Mouse (Mus musculus) heart, embryonic 11.5 days (tissue): ENCODE measurements around the gene Omp. TPM values are rescaled to one million over a fixed set of nuclear protein-coding genes. Genes with fewer than 3 reads are reported as not detected.
"Not testable (repeated sequence)": the region's sequence is repeated elsewhere in the genome, so short reads cannot be mapped to it uniquely, and the experiment has no call there.

Experiments
- ATAC-seq: fragments of 200-750 bp; cut with Nextera tagmentation; replicated peaks from 2 replicates; pipeline ENCODE4 v1.8.0; 2017; ENCODE audit warnings: moderate library complexity; ENCODE audit not compliant: insufficient number of reproducible peaks, low FRiP score, low TSS enrichment
- H3K27ac ChIP-seq: fragments of 300-500 bp; sonication (generic); 2 replicates; pipeline ENCODE4 v1.5.1; 2014; ENCODE audit warnings: mild to moderate bottlenecking, low read depth, low read length
- H3K27me3 ChIP-seq: fragments of 300-500 bp; sonication (generic); 2 replicates; pipeline ENCODE4 v1.6.1; 2014; ENCODE audit warnings: mild to moderate bottlenecking, low read length, mixed read lengths; ENCODE audit not compliant: control insufficient read depth, insufficient read depth
- H3K36me3 ChIP-seq: fragments of 300-500 bp; sonication (generic); 2 replicates; pipeline ENCODE4 v1.6.1; 2014; ENCODE audit warnings: mild to moderate bottlenecking, low read length, moderate library complexity, mixed read lengths; ENCODE audit not compliant: control insufficient read depth, insufficient read depth
- H3K4me1 ChIP-seq: fragments of 300-500 bp; sonication (generic); 2 replicates; pipeline ENCODE4 v1.6.1; 2014; ENCODE audit warnings: low read length; ENCODE audit not compliant: control insufficient read depth, insufficient read depth
- H3K4me2 ChIP-seq: fragments of 300-500 bp; sonication (generic); 2 replicates; pipeline ENCODE4 v1.6.1; 2014; ENCODE audit warnings: mild to moderate bottlenecking, moderate library complexity
- H3K4me3 ChIP-seq: fragments of 300-500 bp; sonication (generic); 2 replicates; pipeline ENCODE4 v1.5.1; 2014; ENCODE audit warnings: low read depth, low read length
- H3K9ac ChIP-seq: fragments of 300-500 bp; sonication (generic); 2 replicates; pipeline ENCODE4 v1.6.1; 2014; ENCODE audit warnings: mild to moderate bottlenecking, low read depth, low read length, moderate library complexity
- H3K9me3 ChIP-seq: fragments of 300-500 bp; sonication (generic); replicated peaks from 2 replicates; pipeline ENCODE4 v1.6.1; 2016; ENCODE audit warnings: low read length; ENCODE audit not compliant: control insufficient read depth
- WGBS: fragments of 180-500 bp; shearing (Covaris S2); extraction: QIAGEN DNeasy Blood & Tissue Kit; methylation state at CpG from one replicate; pipeline ENCODE4 v1.1.7; 2014; ENCODE audit not compliant: insufficient replicate concordance; 5-methylcytosine and 5-hydroxymethylcytosine counted together
- polyA plus RNA-seq: library from polyadenylated mRNA; unstranded; fragments of >200 nt; fragmentation: Nextera tagmentation; extraction: Ambion mirVana; gene quantifications from 2 replicates; pipeline ENCODE4 v1.2.1, GENCODE M21; 2014

Omp gene
- polyA plus RNA-seq, 1 experiment from 2014 or later, result 0.47 TPM

GRCm38 (mm10) chr7:98187332-98187731 is 42.0 kb upstream of the Omp start:
- not testable (repeated sequence) for H3K9ac ChIP-seq, H3K4me1 ChIP-seq, H3K27ac ChIP-seq, H3K4me3 ChIP-seq, H3K4me2 ChIP-seq, H3K27me3 ChIP-seq, H3K36me3 ChIP-seq, H3K9me3 ChIP-seq, ATAC-seq
- 82% methylated on average over 3 of the region's 3 CpGs for WGBS

- Histone ChIP-seq H3K4me1 (no peaks in the 10 kb centered on the region), H3K36me3 (no peaks in the 10 kb centered on the region), H3K4me2 (no peak overlapping the region), H3K27ac (no peak overlapping the region), H3K27me3 (peaks cover under 1% of the 10 kb centered on the region; the same call in 1 of the 2 replicates), H3K4me3 (no peak overlapping the region), H3K9ac (no peak overlapping the region), H3K9me3 (no peaks in the 10 kb centered on the region)
- 82% methylated on average over 8 of the region's 8 CpGs for WGBS
- ATAC-seq, result no peak
These were observed 41.3 kb upstream of the Omp start for GRCm38 (mm10) chr7:98186637-98187036.

DNA sequence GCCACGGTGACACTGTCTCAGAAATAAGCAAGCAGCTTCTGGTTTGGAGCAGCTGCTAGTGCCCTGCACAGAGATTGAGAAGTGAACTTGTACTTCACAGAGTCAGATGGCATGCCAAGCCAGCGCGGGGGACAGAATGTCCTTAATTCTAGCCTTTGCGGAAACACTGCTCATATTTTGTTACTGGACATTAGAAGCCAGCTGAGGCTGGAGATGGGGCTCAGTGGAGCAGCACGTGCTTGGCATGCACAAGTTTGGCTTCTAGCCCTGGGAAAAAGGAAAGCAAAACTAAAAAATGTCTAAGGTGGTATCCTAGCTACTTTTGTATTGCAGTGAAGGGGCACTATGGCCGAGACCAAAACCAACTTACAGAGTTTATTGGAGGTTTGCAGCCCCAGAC is 40.0 kb upstream of the Omp start:
- Histone ChIP-seq H3K4me2 (no peak overlapping the region), H3K9ac (no peak overlapping the region; the same call in 1 of the 2 replicates), H3K4me3 (no peak overlapping the region), H3K27ac (no peak overlapping the region), H3K36me3 (no peaks in the 10 kb centered on the region), H3K9me3 (no peaks in the 10 kb centered on the region), H3K27me3 (no peaks in the 10 kb centered on the region), H3K4me1 (no peaks in the 10 kb centered on the region)
- 84% methylated on average over 6 of the region's 6 CpGs for WGBS
- ATAC-seq, result no peak

DNA sequence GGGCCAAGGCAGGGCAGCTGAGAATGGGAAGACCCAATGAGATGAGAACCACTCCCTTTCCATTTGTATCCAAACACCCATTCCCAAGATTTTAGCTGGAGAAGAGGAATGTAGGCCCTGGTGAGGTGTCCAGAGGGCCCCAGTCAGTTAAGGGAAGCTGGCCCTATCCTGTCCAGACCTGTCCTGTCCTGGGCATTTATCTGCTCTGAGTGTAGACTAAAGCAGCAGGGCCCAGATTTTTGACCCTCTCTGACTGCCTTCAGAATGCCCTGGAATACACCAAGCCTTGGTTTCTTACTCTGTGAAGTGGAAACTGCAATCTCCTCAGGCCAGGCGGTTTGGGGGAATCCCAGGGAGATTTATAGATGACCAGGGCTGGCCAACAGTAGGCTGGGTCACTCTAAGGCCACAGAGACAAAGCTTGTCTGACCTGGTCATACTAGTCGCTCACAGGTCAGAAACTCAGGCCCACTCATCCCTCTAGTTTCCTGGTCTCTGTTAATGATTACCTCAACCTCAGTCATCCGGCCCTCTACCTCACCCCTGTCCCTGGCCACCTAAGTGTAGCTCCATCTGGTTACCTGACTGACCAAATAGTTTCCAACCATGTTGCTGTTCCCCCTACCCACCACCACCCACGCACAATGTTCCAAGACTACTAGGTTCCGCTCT is 33.4 kb upstream of the Omp start:
- peak overlapping the region; percentile 67 for H3K9ac ChIP-seq
- H3K4me2 ChIP-seq, result peak overlapping the region; percentile 73
- 84% methylated on average over 5 of the region's 5 CpGs for WGBS
- peak overlapping the region; percentile 75 for H3K4me3 ChIP-seq
- H3K27me3 ChIP-seq, result no peaks in the 10 kb centered on the region
- ATAC-seq, result no peak
- no peaks in the 10 kb centered on the region for H3K36me3 ChIP-seq
- H3K9me3 ChIP-seq, result no peaks in the 10 kb centered on the region
- H3K27ac ChIP-seq, result no peak overlapping the region
- peaks cover 10% of the 10 kb centered on the region for H3K4me1 ChIP-seq

DNA sequence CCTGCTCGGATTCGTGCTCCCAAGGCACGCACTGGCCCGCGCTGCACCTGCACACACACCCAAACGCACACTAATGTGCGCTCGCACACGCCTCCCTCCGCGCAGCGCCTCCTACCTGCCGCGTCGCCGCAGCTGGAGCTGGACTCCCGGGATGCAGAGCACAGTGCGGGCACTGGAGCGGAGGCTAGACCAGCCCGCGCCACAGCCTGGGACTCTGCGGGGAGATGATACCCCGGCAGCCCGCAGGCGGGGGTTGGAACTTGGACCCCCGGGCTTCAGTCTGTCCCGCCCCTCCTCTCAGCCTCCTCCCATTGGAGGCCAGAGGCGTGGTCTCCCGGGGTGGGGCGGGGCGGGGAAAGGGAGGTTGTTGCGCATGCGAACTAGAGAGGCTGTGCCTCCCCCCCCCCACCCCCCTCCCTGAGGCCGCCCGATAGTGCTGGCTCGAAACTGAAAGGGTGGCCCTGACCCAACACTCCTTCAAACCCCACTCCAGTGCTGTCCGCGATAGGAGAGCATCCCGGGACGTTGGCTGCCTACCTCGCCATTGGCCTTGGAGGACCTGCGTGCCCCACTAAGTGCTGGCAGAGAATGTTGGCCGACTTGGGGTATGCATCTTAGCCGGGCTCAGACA is 32.7 kb upstream of the Omp start, which contains the start of gene Capn5:
Gene Capn5 (minus strand): TSS at position 346 of the 631 bp plus-strand sequence.
- Histone ChIP-seq H3K4me2 (peak within 1 kb of the TSS; percentile 73), H3K36me3 (no peaks in the 10 kb centered on the region), H3K4me1 (peaks cover 10% of the 10 kb centered on the region), H3K9ac (peak within 1 kb of the TSS; percentile 67), H3K27ac (peak within 1 kb of the TSS; percentile 80; the same call in 1 of the 2 replicates), H3K9me3 (no peaks in the 10 kb centered on the region), H3K27me3 (no peaks in the 10 kb centered on the region), H3K4me3 (peak within 1 kb of the TSS; percentile 75)
- WGBS, result 3% methylated on average over 40 of the region's 44 CpGs
- peak; percentile 83 for ATAC-seq

GRCm38 (mm10) chr7:98177566-98177928 is 32.2 kb upstream of the Omp start:
- Histone ChIP-seq H3K27me3 (no peaks in the 10 kb centered on the region), H3K4me3 (peak overlapping the region; percentile 75), H3K4me1 (peaks cover 10% of the 10 kb centered on the region), H3K27ac (peak overlapping the region; percentile 80; the same call in 1 of the 2 replicates), H3K4me2 (peak overlapping the region; percentile 73), H3K9me3 (no peaks in the 10 kb centered on the region), H3K36me3 (no peaks in the 10 kb centered on the region), H3K9ac (peak overlapping the region; percentile 67)
- WGBS, result 5% methylated on average over 9 of the region's 9 CpGs
- no peak; the same call in 1 of the 2 replicates for ATAC-seq

DNA sequence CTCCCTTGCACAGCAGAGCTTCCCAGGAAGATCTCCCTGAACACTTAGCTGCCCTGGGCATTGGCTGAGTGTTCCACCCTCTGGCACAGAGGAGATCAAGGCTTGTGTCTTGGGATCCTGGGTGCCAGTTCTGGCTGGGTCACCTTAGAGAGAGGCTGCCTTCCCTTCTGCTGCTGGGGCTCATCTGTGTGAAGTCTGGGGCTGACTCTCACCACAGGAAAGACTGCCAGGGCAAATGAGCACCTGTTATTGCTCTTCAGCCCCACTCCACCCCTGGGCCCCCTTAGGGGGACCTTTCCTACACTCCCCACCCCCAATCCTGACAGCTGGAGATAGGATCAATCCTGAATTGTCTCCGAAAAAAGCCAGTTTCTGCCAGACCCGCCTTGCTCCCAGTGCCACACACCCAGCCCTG is 31.8 kb upstream of the Omp start:
- Histone ChIP-seq H3K9me3 (no peaks in the 10 kb centered on the region), H3K27ac (peak overlapping the region; percentile 80; the same call in 1 of the 2 replicates), H3K36me3 (no peaks in the 10 kb centered on the region), H3K4me2 (peak overlapping the region; percentile 73), H3K4me1 (peaks cover 10% of the 10 kb centered on the region), H3K27me3 (no peaks in the 10 kb centered on the region), H3K9ac (peak overlapping the region; percentile 67), H3K4me3 (peak overlapping the region; percentile 75)
- 48% methylated on average over 2 of the region's 2 CpGs for WGBS
- ATAC-seq, result no peak

- H3K27me3 ChIP-seq, result no peaks in the 10 kb centered on the region
- peak overlapping the region; percentile 58 for H3K9ac ChIP-seq
- ATAC-seq, result no peak; the same call in 1 of the 2 replicates
- H3K27ac ChIP-seq, result peak overlapping the region; percentile 80
- peak overlapping the region; percentile 73 for H3K4me2 ChIP-seq
- no peaks in the 10 kb centered on the region for H3K9me3 ChIP-seq
- no peaks in the 10 kb centered on the region for H3K36me3 ChIP-seq
- peaks cover 12% of the 10 kb centered on the region for H3K4me1 ChIP-seq
- 52% methylated on average over 8 of the region's 8 CpGs for WGBS
- peak overlapping the region; percentile 75 for H3K4me3 ChIP-seq
These were observed 31.2 kb upstream of the Omp start for GRCm38 (mm10) chr7:98176322-98177070.
